Mouse (Mus musculus): Measurements from ENCODE around the gene Aig1. TPM values are rescaled to one million over a fixed set of nuclear protein-coding genes. Genes with fewer than 3 reads are reported as not detected.

Aig1 gene
- polyA plus RNA-seq, 1 experiment = 11.3 TPM

DNA sequence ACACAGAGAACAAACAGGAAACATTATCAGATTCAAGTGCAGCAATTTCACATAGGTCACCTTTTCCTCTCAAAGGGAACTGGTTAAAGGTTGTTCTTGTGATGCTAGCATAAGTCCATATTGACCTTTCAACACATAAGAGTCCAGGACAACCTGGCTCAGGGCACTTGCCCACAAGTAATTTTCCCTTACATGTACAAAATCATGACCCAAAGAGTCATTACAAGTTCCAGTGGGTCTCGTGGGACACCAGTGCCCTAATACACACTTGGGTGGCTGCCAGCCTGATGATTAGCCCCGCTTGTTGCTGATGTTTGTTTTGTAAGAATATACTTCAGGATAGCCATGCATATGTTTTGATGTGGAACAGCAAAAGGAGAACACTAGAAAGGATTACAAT lies 152.6 kb downstream of the Aig1 start:
- Histone ChIP-seq H3K79me2 (ENCODE audit: control insufficient read depth, insufficient read depth) (no peaks in the 10 kb centered on the region), H3K36me3 (ENCODE audit: control insufficient read depth, insufficient read depth) (no peaks in the 10 kb centered on the region), H3ac (ENCODE audit: control insufficient read depth, insufficient read length, low read depth) (no peak overlapping the region), H3K27me3 (ENCODE audit: control insufficient read depth, insufficient read depth, insufficient read length) (no peaks in the 10 kb centered on the region), H3K4me3 (ENCODE audit: insufficient read depth, poor library complexity, severe bottlenecking) (no peak overlapping the region), H3K79me3 (ENCODE audit: low read depth) (no peaks in the 10 kb centered on the region)
- no peak for TF ChIP-seq MYOD1 (IDR thresholded peaks at IDR 0.05; ENCODE audit: control insufficient read depth, insufficient read length, low read depth)
- TF ChIP-seq CEBPB (IDR thresholded peaks at IDR 0.05; ENCODE audit: low read depth) = no peak
- TF ChIP-seq USF1 (IDR thresholded peaks at IDR 0.05; ENCODE audit: low read depth) = no peak

DNA sequence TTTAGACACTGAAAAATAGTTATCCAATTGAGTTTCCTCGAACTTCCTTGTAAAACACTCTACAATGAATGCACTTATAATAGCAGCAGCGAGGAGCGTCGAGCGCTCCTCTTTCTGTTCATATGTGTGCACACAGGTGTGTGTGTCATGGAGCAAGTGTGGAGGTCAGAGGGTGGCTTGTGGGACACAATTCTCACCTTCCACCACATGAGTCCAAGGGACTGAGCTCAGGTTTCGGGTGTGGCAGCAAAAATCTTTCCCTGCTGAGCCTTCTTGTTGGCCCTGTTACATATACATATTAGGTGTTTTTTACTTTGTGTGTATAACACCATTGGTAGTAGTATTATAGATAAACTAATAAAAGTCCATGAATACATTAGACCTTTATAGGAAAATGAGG lies 153.2 kb downstream of the Aig1 start:
- Histone ChIP-seq H3K36me3 (ENCODE audit: control insufficient read depth, insufficient read depth) (no peaks in the 10 kb centered on the region), H3K27me3 (ENCODE audit: control insufficient read depth, insufficient read depth, insufficient read length) (no peaks in the 10 kb centered on the region)

DNA sequence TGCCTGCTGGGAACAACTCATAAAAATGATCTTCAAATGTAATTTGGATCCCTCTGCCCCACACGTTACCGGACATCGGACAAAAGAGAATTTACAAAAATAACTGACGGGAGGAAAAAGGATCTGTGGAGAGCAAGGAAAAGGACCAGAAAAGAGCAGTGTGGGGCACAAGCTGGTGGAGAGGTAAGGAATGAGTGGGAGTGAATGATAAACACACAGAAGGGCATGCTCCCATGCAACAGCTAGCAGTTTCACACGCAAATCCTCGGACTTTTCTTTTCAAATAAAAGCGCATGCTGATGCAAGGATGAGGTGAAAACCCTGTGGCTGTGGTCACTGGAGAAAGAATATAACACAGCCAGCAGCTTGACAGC lies 153.9 kb downstream of the Aig1 start:
- no peak for TF ChIP-seq CTCF (IDR thresholded peaks at IDR 0.05; ENCODE audit: control insufficient read depth, insufficient read depth, insufficient read length)
- no peak for TF ChIP-seq USF1 (IDR thresholded peaks at IDR 0.05; ENCODE audit: low read depth)
- TF ChIP-seq MYOD1 (IDR thresholded peaks at IDR 0.05; ENCODE audit: control insufficient read depth, insufficient read length, low read depth) = no peak
- TF ChIP-seq FOSL1 (IDR thresholded peaks at IDR 0.05; ENCODE audit: insufficient read depth, low read length, poor library complexity, severe bottlenecking) = no peak
- TF ChIP-seq MYOG (IDR thresholded peaks at IDR 0.05; ENCODE audit: control insufficient read depth, extremely low read depth, insufficient read length) = no peak
- TF ChIP-seq MAX (IDR thresholded peaks at IDR 0.05) = no peak
- TF ChIP-seq CEBPB (IDR thresholded peaks at IDR 0.05; ENCODE audit: low read depth) = no peak
- H3K27me3 ChIP-seq (ENCODE audit: control insufficient read depth, insufficient read depth, insufficient read length) = no peaks in the 10 kb centered on the region
- no peaks in the 10 kb centered on the region for H3K79me2 ChIP-seq (ENCODE audit: control insufficient read depth, insufficient read depth)
- H3K79me3 ChIP-seq (ENCODE audit: low read depth) = no peaks in the 10 kb centered on the region
- no peaks in the 10 kb centered on the region for H3K36me3 ChIP-seq (ENCODE audit: control insufficient read depth, insufficient read depth)
- H3ac ChIP-seq (ENCODE audit: control insufficient read depth, insufficient read length, low read depth) = no peak overlapping the region
- H3K4me3 ChIP-seq (ENCODE audit: insufficient read depth, poor library complexity, severe bottlenecking) = no peak overlapping the region

More for the DNA sequence above, 153.2 kb downstream of the Aig1 start:
- Histone ChIP-seq H3K79me3 (ENCODE audit: low read depth) (no peaks in the 10 kb centered on the region), H3ac (ENCODE audit: control insufficient read depth, insufficient read length, low read depth) (no peak overlapping the region), H3K79me2 (ENCODE audit: control insufficient read depth, insufficient read depth) (no peaks in the 10 kb centered on the region), H3K4me3 (ENCODE audit: insufficient read depth, poor library complexity, severe bottlenecking) (no peak overlapping the region)
- TF ChIP-seq MYOD1 (IDR thresholded peaks at IDR 0.05; ENCODE audit: control insufficient read depth, insufficient read length, low read depth) (no peak), MYOG (IDR thresholded peaks at IDR 0.05; ENCODE audit: control insufficient read depth, extremely low read depth, insufficient read length) (no peak), CTCF (IDR thresholded peaks at IDR 0.05; ENCODE audit: control insufficient read depth, insufficient read depth, insufficient read length) (no peak), FOSL1 (IDR thresholded peaks at IDR 0.05; ENCODE audit: insufficient read depth, low read length, poor library complexity, severe bottlenecking) (no peak), CEBPB (IDR thresholded peaks at IDR 0.05; ENCODE audit: low read depth) (no peak), MAX (IDR thresholded peaks at IDR 0.05) (no peak), USF1 (IDR thresholded peaks at IDR 0.05; ENCODE audit: low read depth) (no peak)

DNA sequence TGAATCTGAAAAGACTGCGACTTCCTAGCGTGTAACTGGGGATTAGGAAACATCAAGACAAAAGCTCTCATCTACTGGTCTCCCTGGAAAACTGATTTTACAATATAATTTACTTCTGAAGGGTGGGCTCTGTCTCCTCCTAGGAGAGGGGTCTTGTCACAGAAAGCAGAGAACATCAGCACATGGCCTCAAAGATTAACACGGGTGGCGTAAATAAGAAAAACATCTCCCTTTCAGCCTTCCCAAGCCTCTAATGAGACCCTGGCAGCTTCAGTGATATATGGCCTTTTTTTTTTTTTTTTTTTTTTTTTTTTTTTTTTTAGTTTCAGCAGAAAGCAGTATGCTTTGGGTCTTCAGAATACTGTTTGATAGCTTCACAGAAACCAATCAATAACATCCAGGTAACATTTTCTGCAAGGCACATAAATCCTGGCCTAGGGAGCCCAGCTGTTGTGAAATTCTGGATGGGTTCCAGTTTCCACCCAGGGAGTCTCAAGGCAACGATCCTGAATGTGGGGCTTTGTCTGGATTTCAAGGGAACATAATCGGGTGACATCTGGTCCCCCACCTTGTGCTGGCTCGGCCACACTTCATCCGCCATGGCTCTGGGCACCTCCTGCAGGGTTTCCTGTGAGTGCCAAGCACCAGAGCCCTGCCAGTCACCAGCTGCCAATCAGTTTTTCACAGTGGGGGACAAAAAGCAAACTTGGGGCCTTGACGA lies 154.4 kb downstream of the Aig1 start:
- Histone ChIP-seq H3K79me3 (ENCODE audit: low read depth) (no peaks in the 10 kb centered on the region), H3K79me2 (ENCODE audit: control insufficient read depth, insufficient read depth) (no peaks in the 10 kb centered on the region), H3ac (ENCODE audit: control insufficient read depth, insufficient read length, low read depth) (no peak overlapping the region), H3K4me3 (ENCODE audit: insufficient read depth, poor library complexity, severe bottlenecking) (no peak overlapping the region), H3K36me3 (ENCODE audit: control insufficient read depth, insufficient read depth) (no peaks in the 10 kb centered on the region), H3K27me3 (ENCODE audit: control insufficient read depth, insufficient read depth, insufficient read length) (no peaks in the 10 kb centered on the region)
- TF ChIP-seq USF1 (IDR thresholded peaks at IDR 0.05; ENCODE audit: low read depth) (no peak), CTCF (IDR thresholded peaks at IDR 0.05; ENCODE audit: control insufficient read depth, insufficient read depth, insufficient read length) (no peak), MYOD1 (IDR thresholded peaks at IDR 0.05; ENCODE audit: control insufficient read depth, insufficient read length, low read depth) (no peak), CEBPB (IDR thresholded peaks at IDR 0.05; ENCODE audit: low read depth) (no peak), MAX (IDR thresholded peaks at IDR 0.05) (no peak), MYOG (IDR thresholded peaks at IDR 0.05; ENCODE audit: control insufficient read depth, extremely low read depth, insufficient read length) (no peak), FOSL1 (IDR thresholded peaks at IDR 0.05; ENCODE audit: insufficient read depth, low read length, poor library complexity, severe bottlenecking) (no peak)

DNA sequence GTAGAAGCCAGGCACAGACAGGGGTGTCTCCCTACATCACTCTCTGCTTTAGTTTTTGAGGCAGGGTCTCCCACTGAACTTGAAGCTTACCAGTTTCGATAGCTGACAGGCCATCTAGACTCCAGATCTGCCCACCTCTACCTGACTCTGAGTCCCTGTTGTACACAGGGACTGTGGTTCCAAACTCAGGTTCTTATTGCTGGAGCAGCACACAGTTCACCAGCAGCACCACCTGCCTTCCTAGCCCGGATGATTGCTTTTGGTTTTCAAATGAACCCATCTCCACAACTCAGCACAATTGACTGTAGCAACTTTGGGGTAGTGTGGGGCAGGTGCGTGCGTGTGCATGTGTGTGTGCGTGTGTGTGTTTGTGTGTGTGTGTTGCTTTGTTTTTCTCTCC lies 155.1 kb downstream of the Aig1 start:
- Histone ChIP-seq H3ac (ENCODE audit: control insufficient read depth, insufficient read length, low read depth) (no peak overlapping the region), H3K27me3 (ENCODE audit: control insufficient read depth, insufficient read depth, insufficient read length) (no peaks in the 10 kb centered on the region), H3K79me3 (ENCODE audit: low read depth) (no peaks in the 10 kb centered on the region), H3K4me3 (ENCODE audit: insufficient read depth, poor library complexity, severe bottlenecking) (no peak overlapping the region), H3K36me3 (ENCODE audit: control insufficient read depth, insufficient read depth) (no peaks in the 10 kb centered on the region), H3K79me2 (ENCODE audit: control insufficient read depth, insufficient read depth) (no peaks in the 10 kb centered on the region)
- TF ChIP-seq CTCF (IDR thresholded peaks at IDR 0.05; ENCODE audit: control insufficient read depth, insufficient read depth, insufficient read length) = no peak
- no peak for TF ChIP-seq CEBPB (IDR thresholded peaks at IDR 0.05; ENCODE audit: low read depth)
- no peak for TF ChIP-seq MYOG (IDR thresholded peaks at IDR 0.05; ENCODE audit: control insufficient read depth, extremely low read depth, insufficient read length)
- TF ChIP-seq MAX (IDR thresholded peaks at IDR 0.05) = no peak
- no peak for TF ChIP-seq FOSL1 (IDR thresholded peaks at IDR 0.05; ENCODE audit: insufficient read depth, low read length, poor library complexity, severe bottlenecking)
- no peak for TF ChIP-seq USF1 (IDR thresholded peaks at IDR 0.05; ENCODE audit: low read depth)
- no peak for TF ChIP-seq MYOD1 (IDR thresholded peaks at IDR 0.05; ENCODE audit: control insufficient read depth, insufficient read length, low read depth)

DNA sequence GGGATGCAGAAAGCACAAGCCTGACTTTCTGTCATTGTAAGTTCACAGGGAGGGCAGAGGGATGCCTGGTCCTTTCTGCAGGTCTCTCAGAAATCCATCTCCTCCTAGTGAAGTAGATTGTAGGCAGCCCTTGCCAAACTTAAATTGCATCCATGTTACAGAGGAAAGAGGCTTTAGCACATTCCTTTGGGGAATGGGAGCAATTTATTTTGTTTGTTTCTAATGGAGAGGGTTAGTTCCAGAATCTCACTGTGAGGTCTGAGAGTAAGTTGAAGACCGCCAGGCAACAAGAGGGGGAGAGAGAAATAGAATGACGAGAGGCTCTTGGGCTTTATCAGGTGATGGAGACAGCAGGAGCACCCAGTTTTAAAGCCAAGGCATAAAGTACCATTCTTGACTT lies 155.7 kb downstream of the Aig1 start:
- Histone ChIP-seq H3K36me3 (ENCODE audit: control insufficient read depth, insufficient read depth) (no peaks in the 10 kb centered on the region), H3K79me2 (ENCODE audit: control insufficient read depth, insufficient read depth) (no peaks in the 10 kb centered on the region)
- TF ChIP-seq CEBPB (IDR thresholded peaks at IDR 0.05; ENCODE audit: low read depth) (no peak), FOSL1 (IDR thresholded peaks at IDR 0.05; ENCODE audit: insufficient read depth, low read length, poor library complexity, severe bottlenecking) (no peak), USF1 (IDR thresholded peaks at IDR 0.05; ENCODE audit: low read depth) (no peak), MYOG (IDR thresholded peaks at IDR 0.05; ENCODE audit: control insufficient read depth, extremely low read depth, insufficient read length) (no peak), CTCF (IDR thresholded peaks at IDR 0.05; ENCODE audit: control insufficient read depth, insufficient read depth, insufficient read length) (no peak), MYOD1 (IDR thresholded peaks at IDR 0.05; ENCODE audit: control insufficient read depth, insufficient read length, low read depth) (no peak), MAX (IDR thresholded peaks at IDR 0.05) (no peak)

More for the DNA sequence above, 155.7 kb downstream of the Aig1 start:
- no peaks in the 10 kb centered on the region for H3K27me3 ChIP-seq (ENCODE audit: control insufficient read depth, insufficient read depth, insufficient read length)
- H3K4me3 ChIP-seq (ENCODE audit: insufficient read depth, poor library complexity, severe bottlenecking) = no peak overlapping the region
- no peak overlapping the region for H3ac ChIP-seq (ENCODE audit: control insufficient read depth, insufficient read length, low read depth)
- H3K79me3 ChIP-seq (ENCODE audit: low read depth) = no peaks in the 10 kb centered on the region
